Comparison of ENCODE assay signal across 13 mouse cellular contexts in genomic region chr17:43362362-43362761, GRCm38 (mm10). TPM values are rescaled to one million over a fixed set of nuclear protein-coding genes. Genes with fewer than 3 reads are reported as not detected.
A peak's percentile ranks its signal among the peaks of the same experiment; 100 is the strongest.
DNase-seq lines count a peak whose midpoint lies in the region; ATAC-seq lines count a peak whose summit lies in the region.
"Had no signal": no experiment of that assay in that cellular context is flagged by ENCODE, and none has a peak within 500 bp of the region (broad histone marks: within the 10 kb centered on the region; RNA-seq: fewer than 3 reads in every experiment).

No protein-coding gene starts in this region.

- no peak for DNase-seq in intestine, embryonic 14.5 days (ENCODE audit: low spot score)
- peak; percentile 36 to 50 for DNase-seq in kidney, postnatal 36 days
- DNase-seq in ovary, postnatal 14 days (ENCODE audit: low spot score): no peak
- DNase-seq in layer of hippocampus, postnatal 14 days (ENCODE audit: low spot score in 2 of 2): no peak
- DNase-seq: cerebellum, adult 11-12 months; right cerebral cortex, postnatal 4 days; thymus, postnatal 14 days had no signal

- H3K27ac ChIP-seq in intestine, embryonic 14.5 days (ENCODE audit: low read depth): no peak overlapping the region
- no peak overlapping the region; the same call in 1 of the 2 replicates for H3K27ac ChIP-seq in intestine, embryonic 16.5 days (ENCODE audit: low read length)
- H3K27ac ChIP-seq in brown adipose tissue, adult 24 weeks (replicated peaks; ENCODE audit: low read depth, low read length): peak overlapping the region; percentile 100
- H3K27ac ChIP-seq in heart, embryonic 16.5 days (ENCODE audit: low read length): peak overlapping the region; percentile 48

- no peak overlapping the region for H3K9ac ChIP-seq in intestine, embryonic 14.5 days (ENCODE audit: low read length)
- H3K9ac ChIP-seq in intestine, embryonic 16.5 days (ENCODE audit: low read depth, low read length): no peak overlapping the region
- H3K9ac ChIP-seq in heart, embryonic 16.5 days (ENCODE audit: low read length): no peak overlapping the region

- H3K4me3 ChIP-seq in intestine, embryonic 14.5 days (ENCODE audit: low read depth, low read length): no peak overlapping the region
- no peak overlapping the region; the same call in 1 of the 2 replicates for H3K4me3 ChIP-seq in intestine, embryonic 16.5 days (ENCODE audit: low read length)
- peak overlapping the region; percentile 67 for H3K4me3 ChIP-seq in brown adipose tissue, adult 24 weeks (ENCODE audit: insufficient read depth, low read depth, low read length)
- H3K4me3 ChIP-seq in heart, embryonic 16.5 days (ENCODE audit: low read length): peak overlapping the region; percentile 18
- H3K4me3 ChIP-seq: erythroblast, embryonic 14.5 days had no signal

- WGBS in intestine, embryonic 14.5 days: 56% methylated on average over 11 of the region's 11 CpGs
- 46% methylated on average over 11 of the region's 11 CpGs for WGBS in intestine, embryonic 16.5 days
- WGBS in heart, embryonic 16.5 days: 14% methylated on average over 11 of the region's 11 CpGs

- no peaks in the 10 kb centered on the region for H3K27me3 ChIP-seq in intestine, embryonic 14.5 days (replicated peaks; ENCODE audit: control insufficient read depth, insufficient read depth, low read length)
- no peaks in the 10 kb centered on the region for H3K27me3 ChIP-seq in intestine, embryonic 16.5 days (replicated peaks; ENCODE audit: control insufficient read depth, insufficient read depth, low read length)
- H3K27me3 ChIP-seq in heart, embryonic 16.5 days (ENCODE audit: control insufficient read depth, insufficient read depth, low read length): no peaks in the 10 kb centered on the region; the same call in none of the 2 replicates

- 0 out of 2 replicates have a peak overlapping the region, but pooled peaks have one; percentile 3 for H3K4me2 ChIP-seq in intestine, embryonic 14.5 days (ENCODE audit: low read length)
- no peak overlapping the region for H3K4me2 ChIP-seq in intestine, embryonic 16.5 days (ENCODE audit: low read depth, low read length)
- H3K4me2 ChIP-seq in heart, embryonic 16.5 days (ENCODE audit: low read depth, low read length): peak overlapping the region; percentile 39

- H3K36me3 ChIP-seq in intestine, embryonic 14.5 days (ENCODE audit: control insufficient read depth, insufficient read depth, low read length): no peaks in the 10 kb centered on the region
- no peaks in the 10 kb centered on the region for H3K36me3 ChIP-seq in intestine, embryonic 16.5 days (ENCODE audit: control insufficient read depth, insufficient read depth, low read length)
- H3K36me3 ChIP-seq in heart, embryonic 16.5 days (ENCODE audit: control insufficient read depth, insufficient read depth): no peaks in the 10 kb centered on the region

- no peak for ATAC-seq in intestine, embryonic 14.5 days (replicated peaks; ENCODE audit: low FRiP score, low TSS enrichment, low read depth)
- no peak for ATAC-seq in intestine, embryonic 16.5 days
- peak; percentile 79 for ATAC-seq in heart, embryonic 16.5 days (replicated peaks; ENCODE audit: extremely low read depth, insufficient read depth, low FRiP score)
- no peak for ATAC-seq in activated CD4-positive, CD25-positive, alpha-beta regulatory T cell, adult 4 months

- no peaks in the 10 kb centered on the region; the same call in 1 of the 2 replicates for H3K4me1 ChIP-seq in intestine, embryonic 14.5 days (replicated peaks; ENCODE audit: control insufficient read depth, insufficient read depth, low read length)
- H3K4me1 ChIP-seq in intestine, embryonic 16.5 days (ENCODE audit: control insufficient read depth, insufficient read depth, low read length): peaks cover 13% of the 10 kb centered on the region
- H3K4me1 ChIP-seq in brown adipose tissue, adult 24 weeks (ENCODE audit: control insufficient read depth, insufficient read depth, insufficient read length, low read length): peaks cover 17% of the 10 kb centered on the region
- H3K4me1 ChIP-seq in heart, embryonic 16.5 days (ENCODE audit: control insufficient read depth, insufficient read depth, low read length): peaks cover 36% of the 10 kb centered on the region

- H3K9me3 ChIP-seq in intestine, embryonic 14.5 days (ENCODE audit: control insufficient read depth, low read length): no peaks in the 10 kb centered on the region
- H3K9me3 ChIP-seq in intestine, embryonic 16.5 days (ENCODE audit: control insufficient read depth, low read length): no peaks in the 10 kb centered on the region
- H3K9me3 ChIP-seq in heart, embryonic 16.5 days (replicated peaks; ENCODE audit: control insufficient read depth, low read length): no peaks in the 10 kb centered on the region

RNA-seq across cellular contexts. Expression of gene Adgrf5, which starts 2.1 kb away (rescaled TPM):
- polyA plus RNA-seq in intestine, embryonic 14.5 days (2014; fragmentation: Nextera tagmentation; extraction: Ambion mirVana): 11.0 and 15.0 TPM in 2 replicates
- 10.3 and 10.6 TPM in 2 replicates for polyA plus RNA-seq in intestine, embryonic 16.5 days (2015; fragmentation: Nextera tagmentation; extraction: Ambion mirVana)
- polyA plus RNA-seq in brown adipose tissue, adult 24 weeks (2012; ENCODE audit: insufficient read depth, insufficient read length, missing spikeins): 51.4 and 76.4 TPM in 2 replicates
- 21.5 and 26.3 TPM in 2 replicates for polyA plus RNA-seq in heart, embryonic 16.5 days (2015; fragmentation: Nextera tagmentation; extraction: Ambion mirVana)
- polyA plus RNA-seq in activated CD4-positive, CD25-positive, alpha-beta regulatory T cell, adult 4 months (2017; shearing (Covaris generic)): under 1 TPM in 1 of 2 experiments, not detected in 1; 0.09 TPM
- 10 to 100 TPM; 31.2 to 34.1 TPM for total RNA-seq in layer of hippocampus, postnatal 14 days (2021)
- total RNA-seq: granulocyte monocyte progenitor cell, adult 5-6 weeks had no signal
- polyA plus RNA-seq: erythroblast, embryonic 14.5 days had no signal

Comparison
In these comparisons a context has a peak if more than half of its experiments do, and no peak if none do; other contexts are left out.
1. DNase-seq: peak in kidney, postnatal 36 days (2 of 2); none in intestine, embryonic 14.5 days (single experiment), ovary, postnatal 14 days (single experiment) and layer of hippocampus, postnatal 14 days (0 of 2).
2. H3K27ac ChIP-seq: peak in brown adipose tissue, adult 24 weeks (single experiment) and heart, embryonic 16.5 days (single experiment); none in intestine, embryonic 14.5 days (single experiment) and intestine, embryonic 16.5 days (single experiment).
3. H3K4me3 ChIP-seq: peak in brown adipose tissue, adult 24 weeks (single experiment) and heart, embryonic 16.5 days (single experiment); none in intestine, embryonic 14.5 days (single experiment) and intestine, embryonic 16.5 days (single experiment).
4. RNA of gene Adgrf5, which starts 2.1 kb away (polyA plus RNA-seq): 51.4 to 76.4 TPM in brown adipose tissue, adult 24 weeks, 21.5 to 26.3 TPM in heart, embryonic 16.5 days, 11.0 to 15.0 TPM in intestine, embryonic 14.5 days and 10.3 to 10.6 TPM in intestine, embryonic 16.5 days; 0.09 TPM in activated CD4-positive, CD25-positive, alpha-beta regulatory T cell, adult 4 months; every median in the first group is over 10 times any median in the second.